12 mouse cellular contexts compared by ENCODE assay signal in genomic region chr9:91609457-91610166, GRCm38 (mm10).
DNase-seq lines count a peak whose midpoint lies in the region; ATAC-seq lines count a peak whose summit lies in the region.
"Had no signal": no experiment of that assay in that cellular context is flagged by ENCODE, and none has a peak within 500 bp of the region (broad histone marks: within the 10 kb centered on the region; RNA-seq: fewer than 3 reads in every experiment).

No protein-coding gene starts in this region.

- H3K27me3 ChIP-seq in forebrain, embryonic 11.5 days (ENCODE audit: control insufficient read depth, insufficient read depth, low read length), result no peaks in the 10 kb centered on the region
- no peaks in the 10 kb centered on the region for H3K27me3 ChIP-seq in forebrain, embryonic 10.5 days (ENCODE audit: poor library complexity, severe bottlenecking)
- no peaks in the 10 kb centered on the region for H3K27me3 ChIP-seq in embryonic facial prominence, embryonic 13.5 days
- H3K27me3 ChIP-seq in neural tube, embryonic 13.5 days, result no peaks in the 10 kb centered on the region
- H3K27me3 ChIP-seq: liver, embryonic 12.5 days had no signal

- no peak for DNase-seq in forebrain, embryonic 11.5 days (ENCODE audit: low spot score)
- DNase-seq in forebrain, embryonic 10.5 days (ENCODE audit: extremely low spot score, low spot score), result no peak
- peak; percentile 20 for DNase-seq in hindlimb bud, embryonic 11.5 days (ENCODE audit: extremely low spot score, low read depth, low spot score)
- no peak for DNase-seq in thymus, postnatal 14 days
- no peak for DNase-seq in thymus, postnatal 25 days
- DNase-seq in kidney, postnatal 25 days, result no peak
- DNase-seq: heart, adult 18-20 months; layer of hippocampus, adult 9-11 months had no signal

- no peak overlapping the region for H3K4me3 ChIP-seq in forebrain, embryonic 11.5 days (ENCODE audit: low read depth, low read length)
- no peak overlapping the region for H3K4me3 ChIP-seq in forebrain, embryonic 10.5 days
- H3K4me3 ChIP-seq in embryonic facial prominence, embryonic 13.5 days, result no peak overlapping the region
- H3K4me3 ChIP-seq in neural tube, embryonic 13.5 days, result no peak overlapping the region
- H3K4me3 ChIP-seq: erythroblast, embryonic 14.5 days; liver, embryonic 12.5 days had no signal

- WGBS in forebrain, embryonic 11.5 days, result 56% methylated on average over 10 of the region's 10 CpGs
- 62% methylated on average over 10 of the region's 10 CpGs for WGBS in forebrain, embryonic 10.5 days
- 42% methylated on average over 10 of the region's 10 CpGs for WGBS in embryonic facial prominence, embryonic 13.5 days
- 45% methylated on average over 10 of the region's 10 CpGs for WGBS in neural tube, embryonic 13.5 days

- H3K36me3 ChIP-seq in forebrain, embryonic 11.5 days (ENCODE audit: control insufficient read depth, insufficient read depth, low read length), result no peaks in the 10 kb centered on the region
- no peaks in the 10 kb centered on the region for H3K36me3 ChIP-seq in forebrain, embryonic 10.5 days (replicated peaks)
- H3K36me3 ChIP-seq in embryonic facial prominence, embryonic 13.5 days, result no peaks in the 10 kb centered on the region
- no peaks in the 10 kb centered on the region for H3K36me3 ChIP-seq in neural tube, embryonic 13.5 days
- H3K36me3 ChIP-seq: liver, embryonic 12.5 days had no signal

- H3K9ac ChIP-seq in forebrain, embryonic 11.5 days (ENCODE audit: low read length), result no peak overlapping the region
- no peak overlapping the region for H3K9ac ChIP-seq in embryonic facial prominence, embryonic 13.5 days
- H3K9ac ChIP-seq in neural tube, embryonic 13.5 days, result no peak overlapping the region
- H3K9ac ChIP-seq: liver, embryonic 12.5 days had no signal

- ATAC-seq in forebrain, embryonic 11.5 days (replicated peaks; ENCODE audit: low FRiP score), result 0 out of 2 replicates have a peak, but pooled peaks have one; percentile 49
- ATAC-seq in embryonic facial prominence, embryonic 13.5 days (ENCODE audit: insufficient number of reproducible peaks, insufficient read depth, low FRiP score, low TSS enrichment, low read depth), result no peak
- ATAC-seq in neural tube, embryonic 13.5 days (ENCODE audit: low read depth), result no peak
- ATAC-seq: liver, embryonic 12.5 days had no signal

- H3K4me1 ChIP-seq in forebrain, embryonic 11.5 days (replicated peaks; ENCODE audit: control insufficient read depth, insufficient read depth, low read length), result no peaks in the 10 kb centered on the region
- no peaks in the 10 kb centered on the region for H3K4me1 ChIP-seq in forebrain, embryonic 10.5 days
- no peaks in the 10 kb centered on the region for H3K4me1 ChIP-seq in embryonic facial prominence, embryonic 13.5 days
- no peaks in the 10 kb centered on the region; the same call in 1 of the 2 replicates for H3K4me1 ChIP-seq in neural tube, embryonic 13.5 days (replicated peaks)
- H3K4me1 ChIP-seq: liver, embryonic 12.5 days had no signal

- H3K4me2 ChIP-seq in forebrain, embryonic 11.5 days (ENCODE audit: low read depth, low read length, severe bottlenecking), result no peak overlapping the region
- H3K4me2 ChIP-seq in embryonic facial prominence, embryonic 13.5 days, result peak overlapping the region; percentile 9; the same call in 1 of the 2 replicates
- peak overlapping the region; percentile 25 for H3K4me2 ChIP-seq in neural tube, embryonic 13.5 days
- H3K4me2 ChIP-seq: liver, embryonic 12.5 days had no signal

- no peak overlapping the region for H3K27ac ChIP-seq in forebrain, embryonic 11.5 days (ENCODE audit: low read depth, low read length)
- H3K27ac ChIP-seq in forebrain, embryonic 10.5 days, result no peak overlapping the region
- no peak overlapping the region for H3K27ac ChIP-seq in embryonic facial prominence, embryonic 13.5 days
- H3K27ac ChIP-seq in neural tube, embryonic 13.5 days (replicated peaks), result no peak overlapping the region
- H3K27ac ChIP-seq: liver, embryonic 12.5 days had no signal

- H3K9me3 ChIP-seq in forebrain, embryonic 11.5 days (ENCODE audit: control insufficient read depth, low read length), result no peaks in the 10 kb centered on the region
- no peaks in the 10 kb centered on the region for H3K9me3 ChIP-seq in forebrain, embryonic 10.5 days
- no peaks in the 10 kb centered on the region for H3K9me3 ChIP-seq in embryonic facial prominence, embryonic 13.5 days
- no peaks in the 10 kb centered on the region for H3K9me3 ChIP-seq in neural tube, embryonic 13.5 days
- H3K9me3 ChIP-seq: liver, embryonic 12.5 days had no signal
